Mouse (Mus musculus) liver, embryonic 12.5 days (tissue): ENCODE data around the gene Gga3. TPM values are rescaled to one million over a fixed set of nuclear protein-coding genes. Genes with fewer than 3 reads are reported as not detected.
A peak's percentile ranks its signal among the peaks of the same experiment; 100 is the strongest.

Source experiments
- ATAC-seq: fragments of 200-750 bp; cut with Nextera tagmentation; 2 replicates; pipeline ENCODE4 v1.8.0; 2017; ENCODE audit warnings: moderate number of reproducible peaks, mild to moderate bottlenecking, moderate library complexity
- H3K27ac ChIP-seq: fragments of 300-500 bp; sonication (generic); 2 replicates; pipeline ENCODE4 v1.5.1; 2016; ENCODE audit warnings: mild to moderate bottlenecking
- H3K27me3 ChIP-seq: fragments of 300-500 bp; sonication (generic); replicated peaks from 2 replicates; pipeline ENCODE4 v1.6.1; 2016; ENCODE audit warnings: mild to moderate bottlenecking, moderate library complexity
- H3K36me3 ChIP-seq: fragments of 300-500 bp; sonication (generic); 2 replicates; pipeline ENCODE4 v1.6.1; 2016; ENCODE audit warnings: mild to moderate bottlenecking, moderate library complexity
- H3K4me1 ChIP-seq: fragments of 300-500 bp; sonication (generic); 2 replicates; pipeline ENCODE4 v1.6.1; 2016
- H3K4me2 ChIP-seq: fragments of 300-500 bp; sonication (generic); 2 replicates; pipeline ENCODE4 v1.6.1; 2016; ENCODE audit warnings: mild to moderate bottlenecking, moderate library complexity
- H3K4me3 ChIP-seq: fragments of 300-500 bp; sonication (generic); 2 replicates; pipeline ENCODE4 v1.5.1; 2016; ENCODE audit warnings: mild to moderate bottlenecking, moderate library complexity
- H3K9ac ChIP-seq: fragments of 300-500 bp; sonication (generic); 2 replicates; pipeline ENCODE4 v1.6.1; 2016; ENCODE audit warnings: mild to moderate bottlenecking, moderate library complexity
- H3K9me3 ChIP-seq: fragments of 300-500 bp; sonication (generic); replicated peaks from 2 replicates; pipeline ENCODE4 v1.6.1; 2016; ENCODE audit warnings: mild to moderate bottlenecking, moderate library complexity
- WGBS: fragments of 180-500 bp; shearing (Covaris S2); methylation state at CpG from one replicate; pipeline ENCODE4 v1.1.7; 2016; ENCODE audit not compliant: insufficient replicate concordance; 5-methylcytosine and 5-hydroxymethylcytosine counted together
- polyA plus RNA-seq: library from polyadenylated mRNA; unstranded; fragments of >200 nt; fragmentation: Nextera tagmentation; extraction: Ambion mirVana; gene quantifications from 2 replicates; pipeline ENCODE4 v1.2.1, GENCODE M21; 2016

The Gga3 gene
- polyA plus RNA-seq, 1 experiment from 2014 or later: 14.7 TPM

DNA sequence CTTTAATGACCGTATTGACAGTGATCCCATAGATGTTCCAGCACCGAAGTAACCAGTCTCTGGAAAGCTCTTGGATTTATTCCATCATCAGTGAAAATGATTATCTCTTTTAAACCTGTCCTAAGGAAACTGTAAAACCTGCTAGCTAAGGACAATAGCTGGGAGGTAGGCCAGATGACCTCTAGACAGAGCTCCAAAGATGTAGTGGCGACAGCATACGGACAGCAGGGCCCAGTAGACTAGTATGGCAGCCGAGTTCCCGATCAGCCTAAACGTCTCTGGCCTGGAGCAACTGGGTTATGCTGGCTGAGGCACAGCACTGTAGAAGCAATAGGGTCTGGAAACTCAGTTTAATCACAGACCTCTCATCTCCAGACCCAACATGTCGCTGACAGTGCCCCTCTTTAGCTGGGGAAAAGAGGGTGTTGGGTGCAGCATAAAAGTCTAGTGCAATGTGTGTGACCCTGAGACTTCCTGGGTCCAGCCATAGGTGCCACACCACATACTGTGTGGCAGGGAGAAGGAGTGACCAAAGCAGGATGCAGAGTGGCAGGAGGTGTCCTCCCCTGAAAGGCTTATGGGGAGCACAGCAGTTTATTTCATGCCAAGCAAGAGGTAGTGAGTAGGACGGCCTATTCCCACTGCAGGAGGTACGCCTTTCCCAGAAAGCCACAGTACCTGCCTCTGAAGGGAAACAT, 19.3 kb downstream of the Gga3 start:
- Histone ChIP-seq H3K4me1 (no peaks in the 10 kb centered on the region), H3K4me3 (no peak overlapping the region), H3K4me2 (no peak overlapping the region), H3K9me3 (no peaks in the 10 kb centered on the region), H3K9ac (no peak overlapping the region), H3K36me3 (peaks cover 97% of the 10 kb centered on the region), H3K27ac (no peak overlapping the region), H3K27me3 (no peaks in the 10 kb centered on the region)
- 82% methylated on average over 10 of the region's 10 CpGs for WGBS
- ATAC-seq: peak; percentile 22; the same call in 1 of the 2 replicates

DNA sequence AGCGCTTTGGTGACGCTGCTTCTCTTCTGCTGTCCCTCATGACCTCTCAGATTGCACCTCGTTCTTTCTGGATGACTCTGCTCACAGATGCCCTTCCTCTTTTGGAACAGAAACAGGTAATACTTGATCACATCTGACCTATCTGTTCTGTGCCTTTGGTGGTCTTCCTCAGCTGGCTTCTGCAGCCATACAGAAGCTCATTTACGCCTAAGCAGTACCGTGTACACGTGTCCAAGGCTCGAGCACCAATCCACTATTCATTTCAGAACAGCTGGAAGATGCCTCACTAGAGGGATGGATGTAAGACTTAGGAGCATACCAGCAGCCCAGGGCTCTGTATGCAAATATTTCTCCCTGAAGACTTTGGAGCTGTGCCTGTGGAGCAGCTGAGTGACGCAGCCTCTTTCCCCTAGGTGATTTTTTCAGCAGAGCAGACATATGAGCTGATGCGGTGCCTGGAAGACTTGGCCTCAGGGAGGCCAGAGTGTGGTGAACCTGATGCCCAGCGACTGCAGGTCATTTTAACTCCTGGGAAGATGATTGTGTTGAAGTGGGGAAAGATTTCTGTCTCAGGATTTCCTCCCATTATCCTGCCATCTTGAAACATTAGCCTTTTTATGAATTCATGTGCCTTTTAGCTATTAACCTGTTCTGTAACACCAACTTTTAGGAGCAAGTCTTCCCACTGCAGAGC, 20.8 kb downstream of the Gga3 start:
- Histone ChIP-seq H3K4me3 (no peak overlapping the region), H3K27me3 (no peaks in the 10 kb centered on the region), H3K9ac (no peak overlapping the region), H3K9me3 (no peaks in the 10 kb centered on the region), H3K27ac (no peak overlapping the region), H3K4me2 (no peak overlapping the region), H3K4me1 (no peaks in the 10 kb centered on the region), H3K36me3 (peaks cover 99% of the 10 kb centered on the region)
- no peak for ATAC-seq
- 81% methylated on average over 10 of the region's 10 CpGs for WGBS

DNA sequence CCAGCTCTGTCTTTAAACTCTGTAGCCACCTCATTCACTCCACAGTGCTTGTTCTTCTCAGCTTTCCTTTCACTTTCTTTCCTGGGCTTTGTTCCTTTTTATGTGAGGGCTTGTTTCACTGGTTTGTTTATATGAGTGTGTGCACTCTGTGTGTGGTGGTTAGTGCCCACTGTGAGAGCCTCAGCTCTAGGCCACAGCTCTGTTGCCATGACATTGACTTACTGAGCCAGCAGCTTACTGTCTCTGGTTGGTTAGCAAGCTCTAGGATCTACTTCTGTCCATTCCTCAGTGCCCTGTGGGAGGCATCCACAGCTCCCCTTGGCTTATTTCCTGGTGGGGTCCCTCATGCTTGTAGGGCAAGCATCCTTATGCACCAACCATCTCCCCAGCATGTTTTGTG, 24.8 kb downstream of the Gga3 start:
- ATAC-seq: no peak
- Histone ChIP-seq H3K4me2 (no peak overlapping the region), H3K9me3 (no peaks in the 10 kb centered on the region)

DNA sequence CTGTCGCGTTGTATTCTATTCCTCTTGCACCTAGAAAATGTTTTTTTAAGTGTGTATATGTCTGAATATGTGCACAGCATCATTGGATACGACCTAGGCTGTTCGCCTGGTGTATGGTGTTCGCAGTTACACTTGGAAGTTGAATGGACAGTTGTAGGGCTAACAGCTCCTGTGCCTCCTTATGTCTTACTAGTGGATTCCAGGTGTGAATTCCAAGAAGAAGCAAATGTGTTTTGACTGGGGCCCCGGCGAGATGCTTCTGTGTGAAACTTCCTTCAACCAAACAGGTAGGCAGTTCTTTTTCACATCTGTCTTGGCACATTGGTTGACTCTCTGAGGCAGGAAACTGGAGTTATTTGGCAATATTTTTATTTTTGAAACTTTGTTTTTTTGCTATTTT, 38.9 kb downstream of the Gga3 start:
- no peak for ATAC-seq
- peak overlapping the region; percentile 86 for H3K9ac ChIP-seq
- H3K9me3 ChIP-seq: no peaks in the 10 kb centered on the region
- H3K4me2 ChIP-seq: peak overlapping the region; percentile 78
- H3K4me1 ChIP-seq: peaks cover 40% of the 10 kb centered on the region
- H3K4me3 ChIP-seq: peak overlapping the region; percentile 96
- peaks cover 44% of the 10 kb centered on the region for H3K36me3 ChIP-seq
- 8% methylated on average over 7 of the region's 7 CpGs for WGBS
- H3K27me3 ChIP-seq: no peaks in the 10 kb centered on the region
- peak overlapping the region; percentile 88 for H3K27ac ChIP-seq

More for the DNA sequence above, 24.8 kb downstream of the Gga3 start:
- no peak overlapping the region for H3K9ac ChIP-seq
- H3K4me1 ChIP-seq: no peaks in the 10 kb centered on the region
- no peaks in the 10 kb centered on the region for H3K27me3 ChIP-seq
- no peak overlapping the region for H3K27ac ChIP-seq
- no peak overlapping the region for H3K4me3 ChIP-seq
- H3K36me3 ChIP-seq: peaks cover 82% of the 10 kb centered on the region

DNA sequence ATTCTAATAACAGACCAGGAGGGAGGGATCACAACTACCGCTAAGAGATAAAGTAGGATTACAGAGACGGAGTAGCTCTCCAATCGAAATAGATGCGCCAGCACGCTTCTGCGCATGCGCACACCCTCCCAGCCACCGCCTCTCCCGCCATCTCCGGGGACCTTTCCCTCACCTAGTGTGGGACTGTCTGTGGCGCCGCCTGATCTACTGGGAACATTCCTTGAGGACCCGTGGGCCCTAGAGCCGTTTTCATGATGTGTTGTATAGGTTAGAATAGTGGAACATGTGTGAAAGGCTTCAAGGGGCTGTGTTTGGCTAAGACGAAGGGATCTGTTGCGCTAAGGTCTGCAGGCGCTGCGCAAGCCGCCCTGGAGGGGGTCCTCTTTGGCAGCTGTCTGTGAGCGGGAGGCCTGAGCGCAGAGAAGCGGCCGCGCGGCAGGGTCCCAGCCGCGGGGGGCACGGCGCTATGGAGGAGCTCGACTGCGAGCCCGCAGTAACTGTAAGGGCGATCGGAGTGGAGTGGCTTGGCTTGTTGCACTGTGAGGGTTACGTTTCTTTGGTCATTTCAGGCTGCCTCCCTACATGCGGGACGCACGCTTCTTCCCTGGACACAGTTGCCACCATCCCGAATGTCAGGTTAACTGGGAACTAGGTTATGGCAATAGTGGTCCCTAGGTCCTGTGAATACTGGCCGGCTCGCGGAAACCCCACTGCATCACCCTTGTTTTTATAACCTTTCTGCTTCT, 39.6 kb downstream of the Gga3 start, which contains the start of gene Nup85:
Nup85 (plus strand) TSS at position 371 of the 746 bp plus-strand sequence.
- no peaks in the 10 kb centered on the region for H3K9me3 ChIP-seq
- peaks cover 40% of the 10 kb centered on the region for H3K4me1 ChIP-seq
- H3K27ac ChIP-seq: peak within 1 kb of the TSS; percentile 88
- H3K4me2 ChIP-seq: peak within 1 kb of the TSS; percentile 78
- no peaks in the 10 kb centered on the region for H3K27me3 ChIP-seq
- peaks cover 37% of the 10 kb centered on the region for H3K36me3 ChIP-seq
- H3K4me3 ChIP-seq: peak within 1 kb of the TSS; percentile 96
- H3K9ac ChIP-seq: peak within 1 kb of the TSS; percentile 86
- WGBS: under 1% methylated on average over 42 of the region's 42 CpGs
- peak; percentile 92 for ATAC-seq

DNA sequence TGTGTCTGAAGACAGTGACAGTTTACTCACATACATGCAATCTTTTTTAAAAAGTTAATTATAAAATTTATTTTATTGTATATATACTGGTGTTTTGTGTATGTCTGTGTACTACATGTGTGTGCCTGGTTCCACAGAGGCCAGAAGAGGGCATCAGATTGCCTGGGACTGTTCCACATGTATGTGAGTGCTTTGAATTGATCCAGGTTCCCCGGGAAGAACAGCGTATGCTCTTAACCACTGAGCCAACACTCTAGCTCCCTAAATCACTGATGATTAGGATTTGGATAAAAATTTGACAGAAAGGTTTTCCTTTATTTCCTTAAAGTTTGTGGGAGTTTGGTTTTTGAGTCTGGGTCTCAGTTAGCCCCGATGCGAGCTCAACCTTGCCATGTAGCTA, 40.4 kb downstream of the Gga3 start:
- H3K9me3 ChIP-seq: no peaks in the 10 kb centered on the region
- ATAC-seq: peak; percentile 50; the same call in 1 of the 2 replicates
- H3K27ac ChIP-seq: peak overlapping the region; percentile 88
- peaks cover 43% of the 10 kb centered on the region for H3K4me1 ChIP-seq
- H3K9ac ChIP-seq: peak overlapping the region; percentile 86
- peak overlapping the region; percentile 96 for H3K4me3 ChIP-seq
- WGBS: 36% methylated on average over 4 of the region's 4 CpGs
- peak overlapping the region; percentile 78 for H3K4me2 ChIP-seq
- H3K27me3 ChIP-seq: no peaks in the 10 kb centered on the region
- peaks cover 29% of the 10 kb centered on the region for H3K36me3 ChIP-seq

DNA sequence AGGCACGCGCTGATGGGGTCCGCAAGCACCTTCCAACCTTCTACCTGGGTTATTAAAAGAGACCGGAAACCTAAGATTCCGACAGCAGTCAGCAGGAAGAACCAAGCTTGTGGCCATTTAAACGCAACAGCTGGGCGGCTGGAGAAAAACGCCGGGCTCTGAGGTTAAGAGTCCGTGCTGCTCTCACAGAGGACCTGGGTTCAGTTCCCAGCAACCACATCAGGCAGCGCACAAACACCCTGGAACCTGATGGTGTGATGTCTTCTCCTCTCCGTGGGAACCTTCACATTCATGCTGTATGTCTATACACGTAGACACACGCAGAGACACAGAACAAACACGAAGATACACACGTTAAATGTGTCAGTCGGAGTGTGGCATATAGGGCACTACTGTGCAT, 48.1 kb downstream of the Gga3 start:
- H3K4me1 ChIP-seq: peaks cover 5% of the 10 kb centered on the region; the same call in 1 of the 2 replicates
- H3K9ac ChIP-seq: no peak overlapping the region
- no peak overlapping the region for H3K4me3 ChIP-seq
- no peak for ATAC-seq
- no peaks in the 10 kb centered on the region for H3K9me3 ChIP-seq
- WGBS: 73% methylated on average over 17 of the region's 17 CpGs
- H3K27ac ChIP-seq: no peak overlapping the region
- no peaks in the 10 kb centered on the region for H3K36me3 ChIP-seq
- no peaks in the 10 kb centered on the region for H3K27me3 ChIP-seq
- H3K4me2 ChIP-seq: no peak overlapping the region

DNA sequence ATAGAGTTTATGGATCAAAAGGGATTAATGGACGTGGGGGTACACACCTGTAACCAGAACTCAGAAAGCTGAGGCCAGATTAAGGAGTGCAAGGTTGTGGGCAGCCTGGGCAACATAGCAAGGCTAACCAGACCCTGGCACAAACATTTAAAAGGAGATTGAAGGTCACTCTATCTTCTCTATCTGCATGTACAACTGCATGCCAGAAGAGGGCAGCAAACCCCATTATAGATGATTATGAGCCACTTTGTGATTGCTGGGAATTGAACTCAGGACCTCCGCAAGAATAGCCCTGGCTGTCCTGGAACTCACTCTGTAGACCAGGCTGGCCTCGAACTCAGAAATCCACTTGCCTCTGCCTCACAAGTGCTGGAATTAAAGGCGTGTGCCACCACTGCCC, 51.1 kb downstream of the Gga3 start:
- Histone ChIP-seq H3K27ac (no peak overlapping the region), H3K27me3 (no peaks in the 10 kb centered on the region), H3K4me2 (no peak overlapping the region), H3K4me1 (no peaks in the 10 kb centered on the region), H3K9me3 (no peaks in the 10 kb centered on the region), H3K9ac (no peak overlapping the region), H3K4me3 (no peak overlapping the region), H3K36me3 (no peaks in the 10 kb centered on the region)
- no peak for ATAC-seq
- WGBS: 51% methylated on average over 4 of the region's 4 CpGs

DNA sequence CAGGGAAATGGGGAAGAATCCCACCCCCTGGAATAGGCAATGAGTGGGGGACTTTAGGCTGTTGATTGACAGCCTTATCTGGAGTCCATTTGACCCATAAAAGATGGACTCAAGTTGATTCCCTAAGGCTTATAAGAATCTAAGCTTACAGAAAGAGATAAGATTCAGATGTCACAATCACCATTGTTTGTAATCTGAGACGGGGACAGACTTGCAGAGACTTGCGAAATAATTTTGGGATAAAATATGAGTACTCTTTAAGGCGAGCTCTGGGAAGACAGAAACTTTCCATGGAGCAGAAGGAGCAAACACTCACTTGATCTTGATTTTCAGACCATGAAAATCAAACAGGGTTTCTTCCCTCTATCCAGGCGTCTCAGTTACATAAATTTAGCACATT, 60.3 kb downstream of the Gga3 start:
- Histone ChIP-seq H3K27ac (no peak overlapping the region), H3K4me2 (no peak overlapping the region), H3K9ac (no peak overlapping the region), H3K36me3 (no peaks in the 10 kb centered on the region), H3K4me1 (no peaks in the 10 kb centered on the region), H3K27me3 (peaks cover 10% of the 10 kb centered on the region), H3K4me3 (no peak overlapping the region), H3K9me3 (no peaks in the 10 kb centered on the region)
- 48% methylated on average over 4 of the region's 4 CpGs for WGBS
- ATAC-seq: no peak

DNA sequence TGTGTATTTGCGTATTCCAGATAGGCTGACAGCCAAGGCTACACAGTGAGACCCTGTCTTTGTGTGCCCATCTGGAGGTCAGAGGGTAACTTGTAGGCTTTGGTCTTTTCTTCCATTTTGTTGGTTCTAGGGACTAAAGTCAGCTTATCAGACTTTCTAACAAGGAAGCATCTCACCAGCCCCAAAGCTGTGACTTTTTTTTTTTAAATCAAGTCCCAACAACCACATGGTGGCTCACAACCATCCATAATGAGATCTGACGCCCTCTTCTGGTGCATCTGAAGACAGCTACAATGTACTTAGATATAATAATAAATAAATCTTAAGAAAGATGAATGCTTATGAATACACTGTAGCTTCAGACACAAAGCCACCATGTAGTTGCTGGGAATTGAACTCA, 65.8 kb downstream of the Gga3 start:
- no peak for ATAC-seq
- Histone ChIP-seq H3K27ac (no peak overlapping the region; the same call in 1 of the 2 replicates), H3K27me3 (no peaks in the 10 kb centered on the region; the same call in 1 of the 2 replicates), H3K4me2 (no peak overlapping the region), H3K9me3 (no peaks in the 10 kb centered on the region), H3K4me3 (no peak overlapping the region), H3K36me3 (peaks cover 18% of the 10 kb centered on the region), H3K4me1 (peaks cover 31% of the 10 kb centered on the region), H3K9ac (no peak overlapping the region)
- 33% methylated on average over 2 of the region's 2 CpGs for WGBS

DNA sequence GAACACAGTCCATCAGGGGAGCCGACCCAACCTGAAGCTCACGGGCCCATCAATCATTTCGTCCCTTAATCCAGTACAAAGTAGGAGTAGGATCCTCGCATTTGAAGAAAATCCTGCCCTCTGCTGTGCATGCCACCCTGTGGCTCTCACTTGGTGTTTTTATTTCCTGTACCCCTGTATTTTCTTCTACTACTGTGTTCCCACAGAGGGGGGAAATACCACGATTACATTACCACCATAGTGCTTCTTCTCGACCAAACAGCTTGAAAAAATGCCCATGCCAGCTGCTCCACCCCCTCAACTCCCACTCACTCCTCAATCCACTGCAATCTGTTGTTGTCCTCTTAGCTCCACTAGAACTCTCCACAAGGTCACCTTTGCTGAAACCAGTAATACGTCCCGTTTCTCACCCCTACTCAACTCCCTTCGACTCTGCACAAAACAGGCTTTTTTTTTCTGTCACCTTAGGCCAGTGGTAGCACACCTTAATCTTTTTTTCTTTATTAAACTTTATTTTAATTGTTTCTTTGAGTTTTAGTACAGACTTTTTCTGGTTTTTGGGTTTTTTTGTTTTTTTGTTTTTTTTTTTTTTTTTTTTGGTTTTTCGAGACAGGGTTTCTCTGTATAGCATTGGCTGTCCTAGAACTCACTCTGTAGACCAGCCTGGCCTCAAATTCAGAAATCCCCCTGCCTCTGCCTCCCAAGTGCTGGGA, 66.8 kb downstream of the Gga3 start:
- peak overlapping the region; percentile 100 for H3K27ac ChIP-seq
- no peak for ATAC-seq
- H3K4me3 ChIP-seq: peak overlapping the region; percentile 96; the same call in 1 of the 2 replicates
- H3K36me3 ChIP-seq: peaks cover 28% of the 10 kb centered on the region
- H3K4me1 ChIP-seq: peaks cover 38% of the 10 kb centered on the region
- no peaks in the 10 kb centered on the region; the same call in 1 of the 2 replicates for H3K27me3 ChIP-seq
- peak overlapping the region; percentile 86 for H3K4me2 ChIP-seq
- no peaks in the 10 kb centered on the region for H3K9me3 ChIP-seq
- WGBS: 85% methylated on average over 10 of the region's 10 CpGs
- no peak overlapping the region; the same call in 1 of the 2 replicates for H3K9ac ChIP-seq
